Mouse (Mus musculus) heart, embryonic 15.5 days (tissue): Measurements from ENCODE around the gene Gjc3. TPM values are rescaled to one million over a fixed set of nuclear protein-coding genes. Genes with fewer than 3 reads are reported as not detected.

Experiments
- ATAC-seq: fragments of 200-750 bp; cut with Nextera tagmentation; replicated peaks from 2 replicates; pipeline ENCODE4 v1.8.0; 2017; ENCODE audit warnings: low read depth, moderate TSS enrichment; ENCODE audit not compliant: insufficient number of reproducible peaks, insufficient read depth, low FRiP score
- H3K27ac ChIP-seq: fragments of 300-500 bp; sonication (generic); 2 replicates; pipeline ENCODE4 v1.5.1; 2015; ENCODE audit warnings: mild to moderate bottlenecking, inconsistent platforms
- H3K27me3 ChIP-seq: fragments of 300-500 bp; sonication (generic); 2 replicates; pipeline ENCODE4 v1.6.1; 2015; ENCODE audit warnings: inconsistent platforms
- H3K36me3 ChIP-seq: fragments of 300-500 bp; sonication (generic); 2 replicates; pipeline ENCODE4 v1.6.1; 2015; ENCODE audit warnings: mild to moderate bottlenecking, inconsistent platforms
- H3K4me1 ChIP-seq: fragments of 300-500 bp; sonication (generic); replicated peaks from 2 replicates; pipeline ENCODE4 v1.6.1; 2015; ENCODE audit warnings: inconsistent platforms
- H3K4me2 ChIP-seq: fragments of 300-500 bp; sonication (generic); 2 replicates; pipeline ENCODE4 v1.6.1; 2015; ENCODE audit warnings: inconsistent platforms, mild to moderate bottlenecking, moderate library complexity
- H3K4me3 ChIP-seq: fragments of 300-500 bp; sonication (generic); 2 replicates; pipeline ENCODE4 v1.5.1; 2015; ENCODE audit warnings: mild to moderate bottlenecking, inconsistent platforms
- H3K9ac ChIP-seq: fragments of 300-500 bp; sonication (generic); 2 replicates; pipeline ENCODE4 v1.6.1; 2015; ENCODE audit warnings: mild to moderate bottlenecking, inconsistent platforms
- H3K9me3 ChIP-seq: fragments of 300-500 bp; sonication (generic); replicated peaks from 2 replicates; pipeline ENCODE4 v1.6.1; 2016; ENCODE audit warnings: inconsistent platforms
- WGBS: fragments of 180-500 bp; shearing (Covaris S2); methylation state at CpG from one replicate; pipeline ENCODE4 v1.1.7; 2015; ENCODE audit warnings: mixed read lengths; 5-methylcytosine and 5-hydroxymethylcytosine counted together
- polyA plus RNA-seq: library from polyadenylated mRNA; unstranded; fragments of >200 nt; fragmentation: Nextera tagmentation; extraction: Ambion mirVana; gene quantifications from 2 replicates; pipeline ENCODE4 v1.2.1, GENCODE M21; 2015

The Gjc3 gene
- 0.08 TPM in 1 of 2 replicates, not detected in the other for polyA plus RNA-seq

- no peak within 1 kb of the TSS for H3K4me3 ChIP-seq
- no peaks in the 10 kb centered on the region for H3K4me1 ChIP-seq
- H3K9ac ChIP-seq: no peak within 1 kb of the TSS
- H3K4me2 ChIP-seq: no peak within 1 kb of the TSS
- H3K27me3 ChIP-seq: no peaks in the 10 kb centered on the region
- H3K36me3 ChIP-seq: no peaks in the 10 kb centered on the region
- H3K27ac ChIP-seq: no peak within 1 kb of the TSS
- WGBS: 79% methylated on average over 8 of the region's 8 CpGs
- ATAC-seq: no peak
- H3K9me3 ChIP-seq: no peaks in the 10 kb centered on the region
Observed at GRCm38 (mm10) chr5:137962945-137963344, at the start of gene Gjc3. TSS of gene Gjc3 (minus strand) at chr5:137963098.

DNA sequence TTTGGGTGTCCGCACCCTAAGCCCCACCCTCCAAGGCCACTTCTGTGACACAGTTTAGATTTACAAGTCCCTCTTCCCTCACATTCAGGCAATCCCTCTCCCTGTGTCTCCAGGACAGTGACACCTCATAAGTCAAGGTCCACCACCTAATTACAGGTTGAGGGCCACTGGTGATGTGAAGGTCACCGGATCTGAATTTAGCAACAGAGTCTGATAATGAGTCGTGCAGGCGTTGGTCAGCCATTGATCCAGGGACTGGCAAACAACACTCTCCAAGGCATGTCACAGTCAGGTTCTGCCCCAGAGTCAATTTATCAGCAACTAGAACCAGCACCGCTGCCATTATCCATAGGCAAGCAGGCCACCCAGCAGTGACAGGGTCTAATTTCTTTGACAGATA is 49.5 kb upstream of the Gjc3 start:
- Histone ChIP-seq H3K36me3 (no peaks in the 10 kb centered on the region), H3K4me3 (no peak overlapping the region), H3K9me3 (no peaks in the 10 kb centered on the region), H3K4me2 (no peak overlapping the region), H3K9ac (no peak overlapping the region), H3K27ac (no peak overlapping the region), H3K27me3 (no peaks in the 10 kb centered on the region), H3K4me1 (no peaks in the 10 kb centered on the region)
- WGBS: 72% methylated on average over 5 of the region's 5 CpGs
- ATAC-seq: no peak

GRCm38 (mm10) chr5:138009437-138009836 is 46.5 kb upstream of the Gjc3 start:
- H3K27me3 ChIP-seq: no peaks in the 10 kb centered on the region
- no peaks in the 10 kb centered on the region for H3K9me3 ChIP-seq
- H3K4me3 ChIP-seq: no peak overlapping the region
- 84% methylated on average over 5 of the region's 5 CpGs for WGBS
- no peaks in the 10 kb centered on the region for H3K4me1 ChIP-seq
- H3K9ac ChIP-seq: no peak overlapping the region
- ATAC-seq: no peak
- no peaks in the 10 kb centered on the region for H3K36me3 ChIP-seq
- H3K27ac ChIP-seq: no peak overlapping the region
- no peak overlapping the region for H3K4me2 ChIP-seq

GRCm38 (mm10) chr5:137986351-137986750 is 23.5 kb upstream of the Gjc3 start:
- Histone ChIP-seq H3K4me2 (no peak overlapping the region), H3K27ac (no peak overlapping the region), H3K4me1 (no peaks in the 10 kb centered on the region), H3K27me3 (no peaks in the 10 kb centered on the region), H3K9me3 (no peaks in the 10 kb centered on the region), H3K4me3 (no peak overlapping the region), H3K9ac (no peak overlapping the region), H3K36me3 (no peaks in the 10 kb centered on the region)
- WGBS: 80% methylated on average over 1 of the region's 1 CpGs
- ATAC-seq: no peak

GRCm38 (mm10) chr5:137981300-137981699 is 18.4 kb upstream of the Gjc3 start, which contains the start of gene Azgp1:
TSS of gene Azgp1 (plus strand) at chr5:137981520.
- H3K27me3 ChIP-seq: no peaks in the 10 kb centered on the region
- H3K4me3 ChIP-seq: no peak within 1 kb of the TSS
- no peak for ATAC-seq
- no peaks in the 10 kb centered on the region for H3K36me3 ChIP-seq
- 57% methylated on average over 4 of the region's 4 CpGs for WGBS
- no peaks in the 10 kb centered on the region for H3K9me3 ChIP-seq
- no peak within 1 kb of the TSS for H3K9ac ChIP-seq
- no peaks in the 10 kb centered on the region for H3K4me1 ChIP-seq
- H3K27ac ChIP-seq: no peak within 1 kb of the TSS
- no peak within 1 kb of the TSS for H3K4me2 ChIP-seq

- ATAC-seq: no peak
- Histone ChIP-seq H3K27ac (no peak overlapping the region), H3K36me3 (no peaks in the 10 kb centered on the region), H3K9ac (no peak overlapping the region), H3K27me3 (no peaks in the 10 kb centered on the region), H3K4me3 (no peak overlapping the region), H3K9me3 (no peaks in the 10 kb centered on the region), H3K4me2 (no peak overlapping the region), H3K4me1 (no peaks in the 10 kb centered on the region)
- 82% methylated on average over 2 of the region's 2 CpGs for WGBS
Observed at GRCm38 (mm10) chr5:137979081-137979480, 16.2 kb upstream of the Gjc3 start.

GRCm38 (mm10) chr5:137977291-137977690 is 14.4 kb upstream of the Gjc3 start:
- no peak overlapping the region for H3K4me2 ChIP-seq
- whole genome bisulfite sequencing: 35% methylated on average over 1 of the region's 1 CpGs
- H3K9me3 ChIP-seq: no peaks in the 10 kb centered on the region
- H3K4me3 ChIP-seq: no peak overlapping the region
- H3K27me3 ChIP-seq: no peaks in the 10 kb centered on the region
- no peaks in the 10 kb centered on the region for H3K36me3 ChIP-seq
- ATAC-seq: no peak
- no peak overlapping the region for H3K9ac ChIP-seq
- H3K27ac ChIP-seq: no peak overlapping the region
- no peaks in the 10 kb centered on the region for H3K4me1 ChIP-seq

DNA sequence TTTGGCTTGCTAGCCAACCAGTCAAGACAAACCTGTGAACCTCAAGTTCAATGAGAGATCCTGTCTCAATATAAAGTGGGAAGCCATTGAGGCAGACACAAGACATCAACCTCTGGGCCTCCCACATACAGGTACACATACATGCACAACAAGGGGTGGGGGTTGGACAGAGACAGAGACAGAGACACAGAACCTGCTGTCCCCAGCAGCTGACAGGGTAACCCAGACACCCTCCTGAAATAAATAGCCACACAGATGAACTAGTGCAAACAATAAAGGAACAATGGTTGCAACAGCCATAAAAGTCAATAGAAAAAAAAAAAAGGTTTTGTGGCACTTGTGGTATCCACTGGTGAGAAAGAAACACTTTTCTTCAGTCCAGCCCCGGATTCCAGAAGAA is 12.5 kb upstream of the Gjc3 start:
- Histone ChIP-seq H3K27me3 (no peaks in the 10 kb centered on the region; the same call in 1 of the 2 replicates), H3K36me3 (no peaks in the 10 kb centered on the region), H3K4me3 (no peak overlapping the region), H3K9ac (no peak overlapping the region), H3K27ac (no peak overlapping the region), H3K4me2 (no peak overlapping the region), H3K9me3 (no peaks in the 10 kb centered on the region), H3K4me1 (no peaks in the 10 kb centered on the region)
- WGBS: 38% methylated on average over 1 of the region's 1 CpGs
- ATAC-seq: no peak

GRCm38 (mm10) chr5:137974724-137975123 is 11.8 kb upstream of the Gjc3 start:
- Histone ChIP-seq H3K4me3 (no peak overlapping the region), H3K36me3 (no peaks in the 10 kb centered on the region), H3K9ac (no peak overlapping the region), H3K4me2 (no peak overlapping the region), H3K4me1 (no peaks in the 10 kb centered on the region), H3K27ac (no peak overlapping the region), H3K9me3 (no peaks in the 10 kb centered on the region), H3K27me3 (no peaks in the 10 kb centered on the region; the same call in 1 of the 2 replicates)
- ATAC-seq: no peak
- whole genome bisulfite sequencing: 59% methylated on average over 3 of the region's 3 CpGs

- no peaks in the 10 kb centered on the region for H3K36me3 ChIP-seq
- H3K9me3 ChIP-seq: no peaks in the 10 kb centered on the region
- H3K27me3 ChIP-seq: no peaks in the 10 kb centered on the region; the same call in 1 of the 2 replicates
- H3K9ac ChIP-seq: no peak overlapping the region
- H3K4me1 ChIP-seq: no peaks in the 10 kb centered on the region
- H3K4me3 ChIP-seq: no peak overlapping the region
- 45% methylated on average over 3 of the region's 3 CpGs for WGBS
- no peak overlapping the region for H3K27ac ChIP-seq
- H3K4me2 ChIP-seq: no peak overlapping the region
- ATAC-seq: no peak
Observed at GRCm38 (mm10) chr5:137973738-137974137, 10.8 kb upstream of the Gjc3 start.

DNA sequence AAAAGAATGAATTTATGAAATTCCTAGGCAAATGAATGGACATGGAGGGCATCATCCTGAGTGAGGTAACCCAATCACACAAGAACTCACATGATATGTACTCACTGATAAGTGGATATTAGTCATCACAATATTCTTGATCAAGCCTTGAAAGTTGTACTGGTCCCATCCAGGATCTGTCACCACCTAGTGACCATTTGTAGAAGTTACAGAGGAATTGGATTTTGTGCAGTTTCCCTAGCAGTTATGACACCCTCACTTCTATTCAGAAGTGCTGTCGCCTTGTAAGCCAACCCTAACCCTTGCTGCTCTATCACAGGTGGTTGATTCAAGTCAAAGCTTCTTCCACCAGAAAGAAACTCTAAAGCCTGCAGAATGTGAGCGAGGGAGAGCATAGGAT is 10.3 kb upstream of the Gjc3 start:
- Histone ChIP-seq H3K36me3 (no peaks in the 10 kb centered on the region), H3K27me3 (no peaks in the 10 kb centered on the region; the same call in 1 of the 2 replicates), H3K9ac (no peak overlapping the region), H3K4me1 (no peaks in the 10 kb centered on the region), H3K4me3 (no peak overlapping the region), H3K27ac (no peak overlapping the region), H3K9me3 (no peaks in the 10 kb centered on the region), H3K4me2 (no peak overlapping the region)
- ATAC-seq: no peak
- 58% methylated on average over 2 of the region's 2 CpGs for WGBS

DNA sequence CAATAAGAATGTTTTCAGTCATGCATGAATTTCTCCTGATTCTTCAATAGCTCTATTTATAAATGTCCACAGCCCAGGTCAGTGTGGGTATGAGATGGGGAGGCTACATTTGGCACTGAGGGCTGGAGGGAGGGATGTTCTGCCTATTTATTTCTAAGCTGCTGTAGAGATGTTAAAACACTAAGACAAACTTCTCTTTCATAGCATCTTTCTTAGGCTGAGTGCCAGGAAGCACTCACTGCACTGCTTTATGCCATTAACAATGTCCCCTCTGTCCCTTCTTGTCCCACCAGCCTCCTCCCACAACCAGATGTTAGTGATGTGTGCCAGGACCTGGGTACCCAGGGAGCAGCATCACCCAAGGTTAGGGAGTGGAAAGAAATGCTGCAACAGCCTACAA is 3.6 kb upstream of the Gjc3 start:
- Histone ChIP-seq H3K27me3 (no peaks in the 10 kb centered on the region; the same call in 1 of the 2 replicates), H3K9me3 (no peaks in the 10 kb centered on the region), H3K36me3 (no peaks in the 10 kb centered on the region), H3K4me3 (no peak overlapping the region), H3K9ac (no peak overlapping the region), H3K27ac (no peak overlapping the region), H3K4me2 (no peak overlapping the region), H3K4me1 (no peaks in the 10 kb centered on the region)
- ATAC-seq: no peak
